Mouse (Mus musculus) intestine, embryonic 16.5 days (tissue): ENCODE data around the gene Epha7. TPM values are rescaled to one million over a fixed set of nuclear protein-coding genes. Genes with fewer than 3 reads are reported as not detected.

Experiments used
- ATAC-seq: fragments of 200-750 bp; cut with Nextera tagmentation; 2 replicates; pipeline ENCODE4 v1.8.0; 2017; ENCODE audit warnings: moderate TSS enrichment, moderate library complexity
- H3K27ac ChIP-seq: fragments of 300-500 bp; sonication (generic); 2 replicates; pipeline ENCODE4 v1.5.1; 2014; ENCODE audit warnings: mild to moderate bottlenecking, low read length
- H3K27me3 ChIP-seq: fragments of 300-500 bp; sonication (generic); replicated peaks from 2 replicates; pipeline ENCODE4 v1.6.1; 2014; ENCODE audit warnings: low read length, control low read depth, mixed read lengths; ENCODE audit not compliant: control insufficient read depth, insufficient read depth
- H3K36me3 ChIP-seq: fragments of 300-500 bp; sonication (generic); 2 replicates; pipeline ENCODE4 v1.6.1; 2014; ENCODE audit warnings: low read length, control low read depth; ENCODE audit not compliant: control insufficient read depth, insufficient read depth
- H3K4me1 ChIP-seq: fragments of 300-500 bp; sonication (generic); 2 replicates; pipeline ENCODE4 v1.6.1; 2014; ENCODE audit warnings: low read length, control low read depth, mixed read lengths; ENCODE audit not compliant: control insufficient read depth, insufficient read depth
- H3K4me2 ChIP-seq: fragments of 300-500 bp; sonication (generic); 2 replicates; pipeline ENCODE4 v1.6.1; 2014; ENCODE audit warnings: low read depth, low read length, control low read depth
- H3K4me3 ChIP-seq: fragments of 300-500 bp; sonication (generic); 2 replicates; pipeline ENCODE4 v1.5.1; 2014; ENCODE audit warnings: mild to moderate bottlenecking, low read length
- H3K9ac ChIP-seq: fragments of 300-500 bp; sonication (generic); 2 replicates; pipeline ENCODE4 v1.6.1; 2014; ENCODE audit warnings: low read depth, low read length
- H3K9me3 ChIP-seq: fragments of 300-500 bp; sonication (generic); 2 replicates; pipeline ENCODE4 v1.6.1; 2016; ENCODE audit warnings: low read length, control low read depth; ENCODE audit not compliant: control insufficient read depth
- WGBS: fragments of 180-500 bp; shearing (Covaris S2); extraction: QIAGEN DNeasy Blood & Tissue Kit; methylation state at CpG from one replicate; pipeline ENCODE4 v1.1.7; 2014; 5-methylcytosine and 5-hydroxymethylcytosine counted together
- polyA plus RNA-seq: library from polyadenylated mRNA; unstranded; fragments of >200 nt; fragmentation: Nextera tagmentation; extraction: Ambion mirVana; gene quantifications from 2 replicates; pipeline ENCODE4 v1.2.1, GENCODE M21; 2015

Gene Epha7
- polyA plus RNA-seq, 1 experiment from 2014 or later = 16.3 TPM

GRCm38 (mm10) chr4:28824616-28825015 is 11.7 kb downstream of the Epha7 start:
- WGBS = 54% methylated on average over 7 of the region's 7 CpGs
- Histone ChIP-seq H3K9me3 (no peaks in the 10 kb centered on the region), H3K4me1 (no peaks in the 10 kb centered on the region), H3K27me3 (no peaks in the 10 kb centered on the region), H3K4me3 (no peak overlapping the region), H3K9ac (no peak overlapping the region), H3K36me3 (no peaks in the 10 kb centered on the region), H3K4me2 (no peak overlapping the region), H3K27ac (no peak overlapping the region)
- ATAC-seq = no peak

- no peak overlapping the region for H3K4me3 ChIP-seq
Observed at GRCm38 (mm10) chr4:28837669-28838068, 24.7 kb downstream of the Epha7 start.

DNA sequence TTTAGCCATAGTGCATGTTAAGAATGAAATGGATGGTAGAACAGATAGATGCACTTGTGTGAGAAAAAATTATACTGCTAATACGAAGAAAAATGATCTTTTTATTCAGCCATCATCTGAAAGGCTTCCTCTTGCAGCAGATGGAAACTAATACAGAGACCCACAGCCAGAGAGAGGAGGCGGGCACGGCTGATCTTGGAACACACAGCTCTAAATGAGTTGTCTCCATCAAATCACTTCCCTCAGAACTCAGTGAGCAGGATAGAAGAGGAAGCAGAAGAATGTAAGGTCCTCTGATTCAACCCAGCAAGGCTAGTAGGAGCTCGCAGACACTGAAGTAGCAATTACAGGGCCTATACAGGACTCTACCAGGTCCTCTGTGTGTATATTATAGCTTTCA is 33.4 kb downstream of the Epha7 start:
- H3K36me3 ChIP-seq = no peaks in the 10 kb centered on the region
- no peak for ATAC-seq
- H3K9ac ChIP-seq = no peak overlapping the region
- no peaks in the 10 kb centered on the region for H3K27me3 ChIP-seq
- no peaks in the 10 kb centered on the region for H3K4me1 ChIP-seq
- H3K9me3 ChIP-seq = no peaks in the 10 kb centered on the region
- WGBS = 85% methylated on average over 4 of the region's 4 CpGs
- no peak overlapping the region for H3K4me2 ChIP-seq
- no peak overlapping the region for H3K27ac ChIP-seq
- H3K4me3 ChIP-seq = no peak overlapping the region

More at GRCm38 (mm10) chr4:28837669-28838068, 24.7 kb downstream of the Epha7 start:
- Histone ChIP-seq H3K27ac (no peak overlapping the region), H3K36me3 (no peaks in the 10 kb centered on the region), H3K4me1 (no peaks in the 10 kb centered on the region), H3K9me3 (no peaks in the 10 kb centered on the region), H3K9ac (no peak overlapping the region), H3K27me3 (no peaks in the 10 kb centered on the region), H3K4me2 (no peak overlapping the region)
- WGBS = 85% methylated on average over 3 of the region's 3 CpGs
- no peak for ATAC-seq

DNA sequence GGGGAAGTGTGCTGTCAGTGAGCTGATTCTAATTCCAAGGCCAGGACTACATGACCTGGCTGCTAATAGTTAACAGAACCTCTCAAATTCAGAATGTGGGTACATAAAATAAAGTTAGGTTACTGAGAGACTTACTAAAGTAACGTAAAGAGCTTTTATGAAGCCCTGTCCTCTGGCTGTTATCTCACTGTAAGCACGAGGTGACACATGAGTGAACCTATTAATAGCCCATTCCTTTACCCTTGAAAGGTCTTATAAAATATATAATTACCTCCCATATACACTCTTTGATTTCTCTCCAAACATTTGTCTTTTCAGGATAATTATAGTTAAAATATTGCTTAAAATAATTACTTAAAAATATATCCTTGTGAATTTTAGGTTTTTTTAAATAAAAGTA is 37.5 kb downstream of the Epha7 start:
- Histone ChIP-seq H3K9ac (no peak overlapping the region), H3K4me3 (no peak overlapping the region), H3K36me3 (no peaks in the 10 kb centered on the region), H3K9me3 (no peaks in the 10 kb centered on the region), H3K27me3 (no peaks in the 10 kb centered on the region), H3K4me2 (no peak overlapping the region), H3K4me1 (no peaks in the 10 kb centered on the region), H3K27ac (no peak overlapping the region)
- no peak for ATAC-seq
- 55% methylated on average over 2 of the region's 2 CpGs for WGBS

DNA sequence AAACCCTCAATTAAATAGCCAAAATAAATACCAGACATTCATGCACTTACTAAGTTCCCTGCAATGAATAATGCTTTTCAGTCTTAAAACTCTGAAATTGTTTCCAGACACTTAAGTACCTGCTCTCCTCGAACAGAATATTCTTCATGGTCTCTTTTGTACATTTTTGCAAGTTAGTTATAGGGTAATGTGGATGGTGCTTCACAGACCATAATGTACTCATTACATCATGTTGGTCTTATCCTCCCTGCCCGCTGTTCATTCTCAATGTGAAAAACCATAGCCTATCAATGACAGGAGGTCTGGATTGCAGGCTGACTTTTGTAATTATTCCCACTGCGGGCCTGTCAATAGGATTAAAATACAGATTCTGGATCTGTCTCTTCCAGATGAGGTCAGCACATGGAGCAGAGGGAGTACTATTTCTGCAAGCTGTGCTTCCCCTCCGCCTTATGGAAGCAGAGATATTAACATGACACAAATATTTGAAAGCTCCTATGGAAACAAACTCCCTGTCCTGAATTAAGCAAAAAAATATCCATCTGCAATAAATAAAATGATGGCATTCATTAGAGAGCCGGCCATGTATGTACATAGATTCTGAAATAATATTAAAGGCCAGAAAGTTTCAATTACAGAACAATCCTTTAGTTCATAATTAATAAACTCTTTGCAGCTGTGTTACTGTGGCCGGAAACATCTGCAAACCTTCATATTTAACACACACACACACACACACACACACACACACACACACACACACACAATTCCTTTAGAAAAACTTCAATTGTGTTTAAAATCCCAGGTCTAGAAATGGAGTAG is 50.1 kb downstream of the Epha7 start:
- H3K9me3 ChIP-seq = no peaks in the 10 kb centered on the region
- H3K4me1 ChIP-seq = no peaks in the 10 kb centered on the region
- H3K4me2 ChIP-seq = no peak overlapping the region
- no peak overlapping the region for H3K4me3 ChIP-seq
- no peaks in the 10 kb centered on the region for H3K27me3 ChIP-seq
- WGBS = 63% methylated on average over 6 of the region's 6 CpGs
- H3K36me3 ChIP-seq = no peaks in the 10 kb centered on the region
- no peak overlapping the region for H3K9ac ChIP-seq
- H3K27ac ChIP-seq = no peak overlapping the region
- ATAC-seq = no peak

GRCm38 (mm10) chr4:28866411-28866810 is 53.5 kb downstream of the Epha7 start:
- Histone ChIP-seq H3K9ac (no peak overlapping the region), H3K9me3 (no peaks in the 10 kb centered on the region), H3K36me3 (no peaks in the 10 kb centered on the region), H3K4me1 (no peaks in the 10 kb centered on the region), H3K4me3 (no peak overlapping the region), H3K27me3 (no peaks in the 10 kb centered on the region), H3K27ac (no peak overlapping the region), H3K4me2 (no peak overlapping the region)
- WGBS = 48% methylated on average over 2 of the region's 2 CpGs
- no peak for ATAC-seq

DNA sequence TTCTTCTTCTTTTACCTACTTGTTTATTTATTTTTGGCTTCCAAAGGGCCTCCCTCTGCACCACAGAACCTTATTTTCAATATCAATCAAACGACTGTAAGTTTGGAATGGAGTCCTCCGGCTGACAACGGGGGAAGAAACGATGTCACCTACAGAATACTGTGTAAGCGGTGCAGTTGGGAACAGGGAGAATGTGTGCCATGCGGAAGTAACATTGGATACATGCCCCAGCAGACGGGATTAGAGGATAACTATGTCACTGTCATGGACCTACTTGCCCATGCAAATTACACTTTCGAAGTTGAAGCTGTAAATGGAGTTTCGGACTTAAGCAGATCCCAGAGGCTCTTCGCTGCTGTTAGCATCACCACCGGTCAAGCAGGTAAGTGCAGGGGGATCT is 58.7 kb downstream of the Epha7 start:
- 90% methylated on average over 11 of the region's 11 CpGs for WGBS
- Histone ChIP-seq H3K27ac (no peak overlapping the region), H3K4me2 (no peak overlapping the region), H3K4me1 (no peaks in the 10 kb centered on the region), H3K9me3 (no peaks in the 10 kb centered on the region), H3K4me3 (no peak overlapping the region), H3K36me3 (no peaks in the 10 kb centered on the region), H3K9ac (no peak overlapping the region), H3K27me3 (no peaks in the 10 kb centered on the region)
- ATAC-seq = no peak

- H3K36me3 ChIP-seq = no peaks in the 10 kb centered on the region
- ATAC-seq = no peak
- H3K4me2 ChIP-seq = no peak overlapping the region
- WGBS = 78% methylated on average over 5 of the region's 5 CpGs
- H3K27ac ChIP-seq = no peak overlapping the region
- H3K4me1 ChIP-seq = no peaks in the 10 kb centered on the region
- no peaks in the 10 kb centered on the region for H3K9me3 ChIP-seq
- no peak overlapping the region for H3K9ac ChIP-seq
- no peaks in the 10 kb centered on the region for H3K27me3 ChIP-seq
- H3K4me3 ChIP-seq = no peak overlapping the region
Observed at GRCm38 (mm10) chr4:28881271-28882044, 68.5 kb downstream of the Epha7 start.

DNA sequence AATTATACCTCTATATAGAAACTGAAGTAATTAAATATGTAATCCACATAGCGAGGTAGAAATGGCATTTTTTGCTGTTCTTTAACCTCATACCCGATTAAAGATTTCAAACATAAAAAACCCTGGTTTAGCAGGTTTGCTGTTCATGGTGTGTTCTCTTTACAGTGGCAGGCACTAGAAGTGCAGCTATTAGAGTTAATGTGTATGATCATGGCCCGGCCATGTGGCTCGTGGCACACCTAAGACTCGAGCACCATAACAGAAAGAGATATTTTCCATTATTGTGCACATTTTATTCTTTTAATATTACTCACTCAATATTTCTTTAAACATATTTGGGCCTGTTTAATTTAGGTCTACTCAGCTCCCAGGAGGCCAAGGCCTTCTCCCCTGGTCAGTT is 76.7 kb downstream of the Epha7 start:
- peak; percentile 46; the same call in 1 of the 2 replicates for ATAC-seq
- no peak overlapping the region for H3K4me2 ChIP-seq
- no peaks in the 10 kb centered on the region for H3K9me3 ChIP-seq
- 63% methylated on average over 5 of the region's 5 CpGs for WGBS
- no peaks in the 10 kb centered on the region for H3K4me1 ChIP-seq
- no peak overlapping the region for H3K9ac ChIP-seq
- H3K4me3 ChIP-seq = no peak overlapping the region
- H3K27me3 ChIP-seq = no peaks in the 10 kb centered on the region
- no peak overlapping the region for H3K27ac ChIP-seq
- H3K36me3 ChIP-seq = no peaks in the 10 kb centered on the region
